Mouse (Mus musculus) thymus, postnatal 4 days (tissue): ENCODE data around the gene Tor2a.

ENCODE experiments used
- DNase-seq: peaks from one replicate; pipeline ENCODE4 v3.0.0; 2021

Gene Tor2a

DNA sequence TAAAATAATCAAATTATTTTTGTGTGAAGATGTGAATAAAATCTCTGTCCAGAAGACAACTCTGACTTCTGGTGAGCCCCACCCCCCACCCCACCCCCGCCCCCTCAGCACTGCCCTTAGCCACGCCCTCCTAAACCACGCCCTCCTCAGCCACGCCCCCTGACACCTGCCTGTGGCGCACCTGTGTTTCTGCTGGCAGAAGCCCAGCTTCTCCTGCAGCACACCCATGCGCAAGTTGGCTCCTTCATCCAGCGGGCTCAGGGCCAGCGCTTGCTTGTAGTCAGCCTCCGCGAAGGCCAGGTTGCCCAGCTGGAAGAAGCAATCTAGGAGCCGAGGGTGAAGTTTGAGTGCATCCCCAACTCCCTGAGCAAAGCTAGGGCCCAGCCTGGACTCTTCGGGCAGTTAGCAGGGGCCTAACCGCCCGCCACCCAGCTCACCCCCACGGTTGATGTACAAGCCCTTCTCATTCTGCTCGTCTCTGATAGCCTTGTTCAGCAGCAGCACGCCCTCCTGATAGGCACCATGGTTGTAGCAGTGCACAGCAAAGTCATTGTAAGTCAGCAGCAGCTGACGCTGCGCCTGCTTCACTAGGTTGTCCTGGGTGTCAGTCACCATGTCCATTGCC lies 11.7 kb downstream of the Tor2a start:
- DNase-seq = peak; percentile 64

DNA sequence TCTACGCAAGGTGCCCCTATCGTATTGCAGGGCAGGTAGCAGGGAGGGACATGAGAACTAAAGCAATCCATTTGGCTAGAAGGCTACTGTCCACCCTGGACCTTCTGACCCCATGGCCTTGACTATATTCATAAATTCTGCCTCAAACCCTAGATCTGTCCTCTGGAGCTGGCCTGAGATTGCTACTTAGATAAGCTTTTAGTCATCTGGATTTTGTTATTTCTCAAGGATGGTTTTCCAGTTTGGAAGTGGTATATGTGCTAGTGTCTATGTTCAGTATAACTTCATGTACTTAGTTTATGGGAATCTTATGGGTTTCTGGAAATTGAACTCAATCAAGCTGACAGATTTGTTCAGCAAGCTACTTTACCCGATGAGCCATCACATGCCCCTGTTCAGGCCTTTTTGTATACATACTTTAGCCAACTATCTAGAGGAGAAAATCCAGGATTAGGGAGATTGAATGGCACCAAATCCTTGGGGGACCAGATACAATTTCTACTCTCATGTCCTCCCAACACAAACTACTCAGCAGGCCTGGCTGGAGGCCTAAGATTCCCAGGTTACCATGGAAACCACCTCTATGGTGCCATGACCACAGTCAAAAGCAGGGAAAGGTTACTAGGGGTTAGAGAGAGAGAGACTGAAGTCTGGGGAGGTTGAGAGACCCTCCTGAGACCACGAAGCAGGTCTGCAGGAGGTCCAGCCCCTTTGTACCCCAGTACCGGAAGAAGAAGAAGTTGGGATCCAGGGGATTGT lies 12.5 kb downstream of the Tor2a start:
- no peak for DNase-seq

DNA sequence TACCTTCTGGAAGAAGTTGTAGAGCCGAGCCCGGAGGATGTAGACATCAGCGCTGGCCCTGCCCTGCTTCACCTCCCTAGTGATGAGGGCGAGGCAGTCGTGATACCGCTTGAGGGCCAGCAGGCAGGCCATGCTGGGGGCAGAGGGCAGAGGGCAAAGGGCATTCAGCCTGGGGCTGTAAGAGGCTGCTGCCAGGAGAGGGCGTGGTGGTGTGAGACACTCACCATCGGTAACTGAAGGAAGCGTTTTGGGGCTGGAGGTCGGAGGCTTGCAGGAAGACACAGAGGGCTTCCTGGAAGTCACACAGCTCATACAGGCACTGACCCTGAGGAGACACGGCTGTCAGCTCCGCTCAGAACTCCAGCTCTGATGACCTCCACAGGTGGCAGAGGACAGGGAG lies 14.9 kb downstream of the Tor2a start:
- peak; percentile 70 for DNase-seq

- no peak for DNase-seq
Measured at GRCm38 (mm10) chr2:32772626-32773279, 15.7 kb downstream of the Tor2a start.

DNA sequence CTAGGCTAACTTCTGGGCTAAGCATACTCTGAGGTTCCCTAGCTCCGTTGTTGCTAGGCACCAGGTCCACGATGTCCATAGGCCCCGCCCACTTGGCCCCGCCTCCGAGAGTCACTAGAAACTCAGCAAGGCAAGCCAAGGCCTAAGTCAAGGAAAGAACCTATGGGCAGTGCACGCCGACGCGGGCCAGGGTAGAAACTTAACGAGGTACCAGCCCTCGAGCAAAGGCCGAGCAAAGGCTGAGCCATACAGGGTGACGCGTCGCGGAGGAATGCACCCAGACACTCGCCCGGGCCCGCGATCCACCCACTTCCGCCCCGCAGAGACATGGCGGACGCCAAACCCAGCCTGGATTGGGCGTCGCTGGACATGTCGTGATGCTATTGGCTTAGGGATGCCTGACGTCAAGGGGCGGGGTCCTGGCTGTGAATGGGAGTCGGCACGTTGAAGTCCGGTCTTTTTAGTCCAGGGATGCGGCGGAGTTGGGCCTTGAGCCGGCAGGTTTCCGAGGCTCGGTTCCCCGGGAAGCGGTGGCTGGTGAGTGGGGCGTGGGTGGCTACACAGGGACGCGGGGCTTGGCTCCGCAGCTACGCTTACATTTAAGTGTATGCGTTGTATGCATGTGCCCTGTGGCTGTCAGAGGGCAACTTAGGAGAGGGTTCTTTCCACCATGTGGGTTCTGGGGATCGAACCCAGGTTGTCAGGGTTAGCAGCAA lies 18.5 kb downstream of the Tor2a start, which contains the start of the genes Ttc16 and Ptrh1:
TSS of gene Ttc16 (minus strand) at position 275 of the 716 bp plus-strand sequence.
TSS of gene Ptrh1 (plus strand) at position 428 of the 716 bp plus-strand sequence.
- DNase-seq = peak; percentile 98

DNA sequence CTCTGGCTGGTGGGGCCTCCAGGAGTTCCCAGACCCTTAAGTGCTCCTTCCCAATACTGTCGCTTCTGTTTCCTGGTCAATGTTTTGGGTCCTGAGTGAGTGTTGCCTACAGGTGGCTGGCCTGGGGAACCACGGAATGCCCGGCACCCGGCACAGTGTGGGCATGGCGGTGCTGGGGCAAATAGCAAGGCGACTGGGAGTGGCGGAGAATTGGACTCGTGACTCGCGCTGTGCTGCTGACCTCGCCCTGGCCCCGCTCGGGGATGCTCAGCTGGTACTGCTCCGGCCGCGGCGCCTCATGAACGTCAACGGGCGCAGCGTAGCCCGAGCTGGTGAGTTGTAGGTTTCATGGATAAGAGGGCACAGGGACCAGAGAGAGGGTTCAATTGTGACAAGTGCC lies 19.2 kb downstream of the Tor2a start:
- DNase-seq = peak; percentile 51

DNA sequence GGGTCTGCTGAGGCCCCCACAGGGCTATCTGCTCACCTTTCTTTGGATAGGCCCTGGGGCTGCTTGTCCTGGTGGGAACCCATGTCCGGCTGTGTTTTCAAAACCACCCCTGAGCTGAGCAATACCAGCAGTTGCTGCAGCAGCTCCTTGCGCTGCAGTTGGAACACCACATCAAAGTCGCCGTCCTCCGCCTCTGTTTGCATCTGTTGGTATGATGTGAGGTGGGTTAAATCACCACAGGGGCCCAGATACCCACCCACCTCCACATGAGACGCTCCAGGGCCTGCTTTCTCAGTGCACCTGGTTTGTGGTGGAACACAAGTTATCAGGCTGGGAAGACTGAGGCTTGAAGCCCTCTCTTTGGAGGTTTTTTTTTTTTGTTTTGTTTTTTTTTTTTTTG lies 21.0 kb downstream of the Tor2a start:
- peak; percentile 86 for DNase-seq

- DNase-seq = peak; percentile 79
Measured at GRCm38 (mm10) chr2:32779131-32779530, 22.1 kb downstream of the Tor2a start.

DNA sequence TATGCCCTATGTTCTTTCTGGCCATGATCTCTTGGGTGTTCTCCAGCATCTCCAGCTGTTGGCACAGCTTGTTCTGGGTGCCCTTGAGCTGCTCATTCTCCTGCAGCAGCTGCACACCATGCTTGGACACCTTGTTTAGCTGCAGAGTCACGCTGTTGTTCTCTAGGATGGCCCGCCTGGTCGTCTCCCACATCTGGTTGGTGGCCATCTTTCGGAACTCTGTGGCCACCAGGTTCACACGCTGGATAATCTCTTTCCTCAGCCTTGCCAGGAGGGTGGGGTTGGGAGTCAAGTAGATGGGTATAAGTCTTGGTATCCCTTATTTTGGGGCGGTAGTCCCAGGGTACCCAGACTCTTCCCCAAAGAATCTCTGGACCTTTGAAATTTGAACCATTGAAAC lies 22.7 kb downstream of the Tor2a start:
- no peak for DNase-seq

DNA sequence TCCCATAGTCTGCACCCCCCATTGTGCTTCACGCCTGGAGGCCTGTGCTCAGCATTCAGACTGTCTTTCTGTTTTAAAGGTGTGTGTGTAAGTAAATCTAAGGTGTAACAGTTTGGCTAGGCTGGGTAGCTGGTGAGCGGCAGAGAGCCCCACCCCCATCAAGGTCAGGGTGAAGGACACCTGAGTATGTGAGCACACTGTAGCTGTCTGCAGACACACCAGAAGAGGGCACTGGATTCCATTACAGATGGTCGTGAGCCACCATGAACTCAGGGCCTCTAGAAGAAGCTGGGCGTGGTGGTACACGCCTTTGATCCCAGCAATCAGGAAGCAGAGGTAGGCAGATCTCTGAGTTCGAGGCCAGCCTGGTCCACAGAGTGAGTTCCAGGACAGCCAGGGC lies 24.7 kb downstream of the Tor2a start:
- no peak for DNase-seq

DNA sequence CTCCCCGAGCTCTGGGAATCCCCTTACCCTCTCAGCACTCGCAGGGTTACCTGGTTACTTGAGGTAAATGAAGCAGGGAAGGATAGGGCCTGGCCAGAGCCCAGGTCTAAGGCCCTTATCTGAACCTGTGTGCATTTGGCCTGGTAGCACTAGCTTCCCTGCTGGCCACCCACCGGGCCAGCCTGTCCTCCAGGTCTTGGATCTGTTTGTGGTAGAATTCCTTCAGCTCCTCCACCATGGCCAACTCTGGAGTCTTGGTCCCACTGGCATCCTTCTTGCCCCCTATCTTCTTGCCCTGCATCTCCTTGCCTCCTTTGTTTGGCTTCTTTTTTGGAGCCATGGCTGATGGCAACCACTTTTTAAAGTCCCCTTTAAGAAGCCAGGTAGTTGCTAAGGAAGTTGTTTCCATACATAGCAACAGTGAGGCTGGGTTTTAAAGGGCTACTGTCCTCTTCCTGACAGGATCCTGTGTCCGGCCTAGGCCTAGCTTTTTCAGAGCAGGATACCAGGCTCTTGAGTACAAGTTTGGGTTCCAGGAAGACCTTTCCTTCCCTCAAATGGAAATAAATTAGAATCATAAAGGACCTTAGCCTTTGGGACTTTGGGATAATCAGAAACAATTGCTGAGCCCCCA lies 27.1 kb downstream of the Tor2a start, which contains the start of gene Cfap157:
TSS of gene Cfap157 (minus strand) at position 381 of the 634 bp plus-strand sequence.
- DNase-seq = no peak

GRCm38 (mm10) chr2:32787176-32787575 lies 30.1 kb downstream of the Tor2a start:
- DNase-seq = no peak

- DNase-seq = no peak
Measured at GRCm38 (mm10) chr2:32788581-32788980, 31.5 kb downstream of the Tor2a start.

DNA sequence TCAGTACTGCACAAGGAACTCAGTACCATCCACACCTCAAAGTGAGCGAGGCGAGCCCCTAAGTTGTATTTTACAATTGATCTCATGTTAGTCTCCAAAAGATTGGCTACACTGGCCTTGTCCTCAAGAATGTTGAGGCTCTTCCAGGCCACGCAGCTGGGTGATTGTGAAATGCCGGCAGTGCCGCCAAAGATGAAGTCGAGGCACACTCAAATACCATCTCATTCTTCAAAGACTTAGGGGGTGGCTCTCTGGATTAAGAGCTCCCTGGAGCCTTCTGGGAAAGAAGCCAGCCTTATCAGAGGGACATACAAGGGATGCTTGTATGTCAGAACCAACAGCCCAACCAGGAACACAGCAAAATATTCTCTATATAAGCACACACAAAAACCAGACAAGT lies 34.3 kb downstream of the Tor2a start:
- DNase-seq = no peak

GRCm38 (mm10) chr2:32795748-32796418 lies 38.8 kb downstream of the Tor2a start:
- DNase-seq = no peak

DNA sequence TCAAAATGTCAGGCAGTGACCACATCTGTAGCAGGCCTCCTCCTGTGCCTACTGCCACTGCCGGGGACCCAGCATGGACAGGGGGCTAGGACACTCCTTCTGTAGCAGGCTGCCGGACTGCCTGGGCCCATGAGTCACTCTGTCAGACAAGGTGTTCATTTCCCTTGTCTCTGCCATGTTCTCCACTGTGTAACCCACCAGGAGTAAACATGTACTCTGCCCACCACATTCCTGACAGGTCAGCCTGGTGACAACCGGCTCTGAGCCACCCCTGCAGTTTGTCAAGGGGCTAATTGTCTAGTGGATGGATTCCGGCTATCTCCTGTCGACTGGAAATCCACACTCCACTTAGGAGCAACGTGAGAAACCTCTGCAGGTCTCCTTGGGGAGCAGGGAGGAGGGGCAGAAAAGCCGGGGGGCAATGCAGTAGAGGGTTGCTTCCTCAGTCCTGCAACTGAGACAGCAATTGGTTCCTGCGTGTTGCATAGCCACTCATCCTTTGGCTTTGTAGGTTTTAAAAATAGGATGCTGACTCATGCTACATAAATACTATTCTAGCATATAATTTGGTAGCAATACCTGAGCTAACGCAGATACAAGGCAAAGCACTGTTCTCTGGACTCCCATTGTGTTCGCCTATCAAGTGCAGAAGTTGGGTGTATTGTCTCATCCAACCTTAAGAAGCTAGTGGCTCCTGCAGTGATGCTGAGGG lies 41.4 kb downstream of the Tor2a start:
- DNase-seq = no peak

GRCm38 (mm10) chr2:32808816-32809566 lies 52.0 kb downstream of the Tor2a start:
- DNase-seq = no peak
